Mouse (Mus musculus) thymus, postnatal 14 days (tissue): ENCODE results near the gene Dclre1a.
A peak's percentile ranks its signal among the peaks of the same experiment; 100 is the strongest.

Source experiments
- DNase-seq: peaks from one replicate; pipeline ENCODE4 v3.0.0; 2021

Gene Dclre1a

GRCm38 (mm10) chr19:56547456-56548229 lies at the start of gene Dclre1a:
TSS of gene Dclre1a (minus strand) at chr19:56548222.
- DNase-seq, result peak; percentile 84

- no peak for DNase-seq
Measured at GRCm38 (mm10) chr19:56592472-56592871, 44.5 kb upstream of the Dclre1a start.

GRCm38 (mm10) chr19:56590250-56590649 lies 42.2 kb upstream of the Dclre1a start:
- DNase-seq, result no peak

- DNase-seq, result no peak
Measured at GRCm38 (mm10) chr19:56589455-56589854, 41.4 kb upstream of the Dclre1a start.

GRCm38 (mm10) chr19:56589008-56589407 lies 41.0 kb upstream of the Dclre1a start:
- DNase-seq, result no peak

GRCm38 (mm10) chr19:56588205-56588626 lies 40.2 kb upstream of the Dclre1a start:
- no peak for DNase-seq

- no peak for DNase-seq
Measured at GRCm38 (mm10) chr19:56586320-56586719, 38.3 kb upstream of the Dclre1a start.

GRCm38 (mm10) chr19:56584288-56584687 lies 36.3 kb upstream of the Dclre1a start:
- DNase-seq, result no peak

GRCm38 (mm10) chr19:56583785-56584184 lies 35.8 kb upstream of the Dclre1a start:
- no peak for DNase-seq

GRCm38 (mm10) chr19:56581981-56582380 lies 34.0 kb upstream of the Dclre1a start:
- no peak for DNase-seq

- no peak for DNase-seq
Measured at GRCm38 (mm10) chr19:56577801-56578200, 29.8 kb upstream of the Dclre1a start.

- DNase-seq, result no peak
Measured at GRCm38 (mm10) chr19:56573184-56573583, 25.2 kb upstream of the Dclre1a start.

GRCm38 (mm10) chr19:56571913-56572312 lies 23.9 kb upstream of the Dclre1a start:
- no peak for DNase-seq

GRCm38 (mm10) chr19:56571234-56571633 lies 23.2 kb upstream of the Dclre1a start:
- no peak for DNase-seq

- DNase-seq, result no peak
Measured at GRCm38 (mm10) chr19:56570781-56571180, 22.8 kb upstream of the Dclre1a start.

GRCm38 (mm10) chr19:56566940-56567339 lies 18.9 kb upstream of the Dclre1a start:
- DNase-seq, result no peak

GRCm38 (mm10) chr19:56566041-56566440 lies 18.0 kb upstream of the Dclre1a start:
- DNase-seq, result peak; percentile 44

- DNase-seq, result peak; percentile 14
Measured at GRCm38 (mm10) chr19:56565358-56565757, 17.3 kb upstream of the Dclre1a start.

- no peak for DNase-seq
Measured at GRCm38 (mm10) chr19:56563469-56563868, 15.4 kb upstream of the Dclre1a start.

GRCm38 (mm10) chr19:56562433-56563138 lies 14.6 kb upstream of the Dclre1a start:
- DNase-seq, result no peak

- no peak for DNase-seq
Measured at GRCm38 (mm10) chr19:56555972-56556371, 8.0 kb upstream of the Dclre1a start.

GRCm38 (mm10) chr19:56553177-56553576 lies 5.2 kb upstream of the Dclre1a start:
- no peak for DNase-seq

- DNase-seq, result no peak
Measured at GRCm38 (mm10) chr19:56549033-56549680, 1.1 kb upstream of the Dclre1a start.
